Mouse (Mus musculus) adrenal gland, adult 2 months (tissue): ENCODE results near the gene Upf1. TPM values are rescaled to one million over a fixed set of nuclear protein-coding genes. Genes with fewer than 3 reads are reported as not detected.

Experiments
- DNase-seq: peaks from one replicate; pipeline ENCODE4 v3.0.0; 2021
- long read RNA-seq: library from polyadenylated mRNA; stranded (forward); transcript quantifications from one replicate; pipeline ENCODE4 v2.0.0, GENCODE M21; 2021
- polyA plus RNA-seq: library from polyadenylated mRNA; depleted of rRNA; stranded (reverse); fragments of >200 nt; gene quantifications from 2 replicates; pipeline ENCODE4 v1.2.3, GENCODE M21; 2012; rRNA removed
- total RNA-seq, 2 experiments: library from RNA; stranded (reverse); gene quantifications; 2 replicates each; pipeline ENCODE4 v1.2.3; 2021

Upf1 gene
- total RNA-seq: 10 to 100 TPM; 60.0 to 60.5 TPM
- 45.1 and 53.3 TPM in 2 replicates for polyA plus RNA-seq
- long read RNA-seq, full-length matches to known transcripts: 38 of 54 reads
- long read RNA-seq, partial matches to known transcripts: 6 of 54 reads
- long read RNA-seq, other reads (novel, unspliced or antisense): 10 of 54 reads

DNA sequence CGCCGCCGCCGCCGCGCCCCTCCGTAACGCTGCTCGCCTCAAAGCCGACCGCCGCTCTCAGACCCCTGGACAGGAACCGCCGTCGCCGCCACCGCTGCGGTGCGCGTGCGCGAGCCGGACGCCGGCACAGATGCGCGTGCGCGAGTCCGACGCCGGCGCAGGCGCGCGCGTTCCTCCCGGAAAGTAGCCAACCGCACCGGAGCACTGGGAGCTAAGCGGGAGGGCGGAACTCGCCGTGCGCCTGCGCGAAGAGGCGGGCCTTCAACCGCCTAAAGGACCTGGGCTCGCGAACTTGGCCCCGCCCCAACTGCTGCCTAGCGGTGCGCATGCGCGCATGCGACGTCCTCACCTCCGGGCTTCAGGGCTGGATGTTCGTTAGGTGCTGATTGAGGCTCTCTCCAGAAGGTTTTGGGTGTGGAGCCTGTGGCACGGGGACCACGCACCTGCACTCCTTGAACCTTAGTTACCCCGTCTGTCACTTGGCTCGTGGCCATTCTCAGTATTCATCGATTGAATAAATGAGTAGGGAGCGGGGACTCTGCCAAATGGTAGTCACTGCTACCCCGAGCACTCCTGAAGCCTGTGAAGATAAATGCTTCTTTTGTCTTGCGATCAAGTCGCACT, at the start of gene Upf1:
Gene Upf1 (minus strand): TSS at position 85 of the 624 bp plus-strand sequence.
- peak; percentile 99 for DNase-seq

DNA sequence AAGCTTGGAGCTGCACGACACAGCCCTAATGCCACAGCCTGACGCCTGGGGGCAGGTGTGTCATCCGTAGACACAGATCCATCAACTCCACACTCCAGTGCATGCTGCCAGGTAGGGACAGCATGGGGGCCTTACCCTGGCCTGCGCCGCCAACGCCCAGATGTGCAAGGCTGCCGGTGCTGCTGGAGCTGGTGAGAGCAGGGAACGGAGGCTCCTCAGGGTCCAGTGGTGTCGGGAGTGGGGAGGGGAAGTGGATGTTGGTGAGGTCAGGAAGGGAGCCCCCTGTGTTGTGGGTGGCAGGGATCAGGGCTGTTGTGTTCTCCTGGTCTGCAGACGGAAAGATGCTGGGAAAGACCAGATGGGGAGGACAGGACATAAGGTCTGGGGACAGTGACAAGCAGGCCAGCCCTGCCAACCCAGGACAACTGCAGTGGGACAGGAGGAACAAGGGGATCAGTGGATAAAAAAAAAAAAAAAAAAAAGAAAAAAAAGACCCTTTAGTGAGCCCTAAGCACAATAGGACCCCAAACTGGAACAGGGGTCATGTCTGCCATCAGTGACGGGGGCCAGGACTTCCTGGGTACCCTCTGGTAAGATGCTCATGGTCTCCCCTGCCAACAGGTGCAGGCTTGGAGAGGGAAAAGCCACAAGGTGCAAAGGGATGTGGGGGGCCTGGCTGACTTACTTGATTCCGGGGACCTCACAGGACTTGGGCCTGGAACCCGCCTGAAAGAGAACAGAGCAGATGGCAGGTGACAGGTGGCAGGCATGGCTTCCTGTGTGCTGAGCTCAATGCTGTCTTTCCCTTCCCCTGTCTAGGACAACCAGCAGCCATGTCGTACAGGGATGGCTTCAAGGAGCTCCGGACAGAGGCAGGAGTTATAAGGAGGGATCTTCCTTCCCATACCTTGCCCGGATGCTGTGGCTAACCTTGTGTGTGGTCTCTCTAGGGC, 44.8 kb upstream of the Upf1 start:
- no peak for DNase-seq

DNA sequence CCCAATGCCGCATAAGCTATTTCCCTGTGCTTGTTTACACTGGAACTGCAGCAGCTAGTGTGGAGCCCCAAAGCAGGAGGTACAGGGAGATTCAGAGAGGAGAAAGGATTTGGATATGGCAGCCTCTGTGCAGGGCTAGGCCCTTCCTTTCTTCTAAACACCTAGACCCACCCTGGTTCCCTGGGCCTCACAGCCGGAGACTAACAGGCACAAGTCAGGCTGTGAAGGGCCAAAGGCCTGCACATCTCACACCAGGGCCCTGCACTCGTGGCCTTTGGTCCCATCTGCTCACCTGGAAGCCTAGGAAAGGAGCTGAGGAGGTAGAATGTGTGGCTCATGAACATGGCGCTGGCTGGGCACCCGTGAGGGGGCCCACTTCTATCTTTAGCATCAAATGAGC, 43.1 kb upstream of the Upf1 start:
- DNase-seq: no peak

DNA sequence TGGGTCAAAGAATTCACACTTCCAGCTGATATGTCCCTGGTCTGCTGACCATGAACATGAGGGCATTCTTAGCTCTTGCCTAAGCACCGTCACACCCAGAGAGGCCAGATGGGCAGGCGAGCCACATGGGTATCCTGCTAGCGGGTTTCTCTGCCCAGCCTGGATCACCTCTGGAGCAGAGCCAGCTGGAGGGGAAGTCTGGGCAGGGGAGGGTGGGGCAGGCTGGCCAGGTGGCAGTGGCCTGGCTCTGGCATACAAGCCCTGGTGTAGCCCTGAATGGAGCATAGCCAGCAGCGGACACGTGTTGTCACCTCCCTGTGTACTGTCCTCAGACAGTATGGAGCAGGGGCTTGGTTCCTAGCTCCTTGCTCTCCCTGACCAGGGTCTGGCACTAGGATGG, 42.6 kb upstream of the Upf1 start:
- DNase-seq: peak; percentile 38

DNA sequence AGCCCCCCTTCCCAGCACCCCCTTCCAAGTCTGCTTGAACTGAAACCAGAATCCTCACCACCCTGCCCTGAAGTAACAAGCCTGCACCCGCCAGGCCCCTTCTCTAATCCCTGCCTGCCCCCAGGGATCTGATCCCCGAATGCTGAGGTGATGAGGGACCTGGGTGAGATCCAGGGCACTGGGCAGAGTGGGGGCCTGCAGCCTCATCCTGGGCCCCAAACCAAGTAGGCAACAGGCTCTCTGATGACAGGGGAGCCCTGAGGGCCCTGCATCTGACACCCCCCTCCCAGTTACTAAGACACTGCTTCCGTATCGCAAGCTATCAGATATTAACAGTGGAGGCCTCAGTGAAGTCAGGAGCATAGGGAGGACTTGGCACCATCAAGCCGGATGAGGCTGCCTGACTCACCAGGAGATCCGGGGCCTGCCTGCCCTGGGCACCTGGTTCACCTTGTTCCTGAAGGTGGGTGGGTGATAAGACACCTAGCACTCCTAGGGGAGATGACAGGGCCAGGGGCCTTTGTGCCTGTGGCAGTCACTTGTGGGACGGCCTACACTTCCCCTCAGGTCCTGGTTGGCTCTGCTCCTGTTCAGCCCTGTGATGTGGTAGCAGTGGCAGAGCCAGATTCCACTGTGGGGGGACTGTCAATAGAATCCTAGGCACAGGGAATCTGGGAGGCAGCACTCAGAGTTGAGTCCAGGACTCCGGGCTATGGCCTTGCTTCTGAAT, 41.4 kb upstream of the Upf1 start:
- no peak for DNase-seq

DNA sequence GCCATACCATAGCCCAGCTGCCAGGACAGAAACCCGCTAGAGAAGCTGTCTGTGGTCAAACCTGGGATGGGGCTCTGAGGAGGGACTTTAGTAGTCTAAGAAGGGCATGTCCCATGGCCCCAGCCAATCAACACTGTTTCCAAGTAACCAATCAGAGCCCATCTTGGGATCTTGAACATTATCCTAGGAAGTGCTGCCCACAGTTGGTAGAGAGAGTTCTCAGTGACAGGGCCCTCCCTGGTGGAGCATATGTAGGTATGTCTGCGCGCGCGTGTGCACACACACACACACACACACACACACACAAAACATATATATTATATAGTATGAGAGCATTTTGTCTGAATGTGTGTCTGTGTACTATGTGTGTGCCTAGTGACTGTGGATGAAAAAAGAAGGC, 40.0 kb upstream of the Upf1 start:
- DNase-seq: no peak

DNA sequence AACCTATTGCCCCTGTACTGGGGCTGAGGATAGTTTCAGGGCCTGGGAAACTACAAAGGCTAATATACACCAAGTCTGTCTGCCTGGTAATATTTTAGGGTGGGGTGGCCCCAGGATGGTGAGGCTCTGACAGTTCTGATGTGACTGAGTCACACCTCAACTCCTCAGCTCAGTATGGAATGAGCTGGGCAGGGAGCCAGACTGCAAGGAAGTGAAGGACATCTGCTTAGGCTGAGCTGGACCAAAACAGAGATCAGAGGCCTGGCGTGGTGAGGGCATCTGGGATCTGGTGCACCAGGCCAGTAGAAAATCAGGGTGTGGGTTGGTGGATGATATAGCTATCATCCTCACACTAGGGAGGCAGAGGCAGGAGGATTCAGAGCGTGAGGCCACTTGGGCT, 36.6 kb upstream of the Upf1 start:
- peak; percentile 40 for DNase-seq

DNA sequence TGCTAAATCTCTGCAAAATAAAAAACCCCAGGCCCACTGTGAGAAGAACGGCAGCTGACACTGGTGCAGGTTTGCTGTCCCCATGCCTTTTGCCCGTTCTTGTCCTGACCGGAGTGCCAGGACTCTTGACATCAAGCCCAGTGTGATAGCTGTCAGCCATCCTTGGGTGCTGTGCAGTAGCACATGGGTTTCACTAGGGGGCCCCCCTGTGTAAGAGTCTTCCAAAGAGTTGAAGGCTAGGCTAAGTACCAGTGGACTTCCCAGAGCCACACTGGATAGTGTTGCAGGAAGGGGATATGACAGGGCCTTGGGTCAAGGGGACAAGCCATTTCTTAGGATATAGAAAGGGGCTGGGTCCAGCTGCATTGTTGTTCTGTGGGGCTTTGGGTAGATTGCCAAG, 30.2 kb upstream of the Upf1 start:
- DNase-seq: peak; percentile 80

DNA sequence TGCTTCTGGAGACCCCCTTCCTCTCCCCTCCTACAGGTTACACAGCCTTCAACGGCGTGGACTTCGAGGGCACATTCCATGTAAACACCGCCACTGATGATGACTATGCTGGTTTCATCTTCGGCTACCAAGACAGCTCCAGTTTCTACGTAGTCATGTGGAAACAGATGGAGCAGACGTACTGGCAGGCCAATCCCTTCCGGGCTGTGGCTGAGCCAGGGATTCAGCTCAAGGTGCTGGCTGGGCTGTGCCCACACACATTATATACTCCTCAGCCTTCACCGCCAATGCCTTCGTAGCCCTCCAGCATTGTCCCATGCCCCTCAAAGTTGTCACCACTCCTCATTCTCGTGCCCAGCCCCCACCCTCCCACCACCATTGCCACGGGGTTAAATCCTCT, 27.0 kb upstream of the Upf1 start:
- no peak for DNase-seq

DNA sequence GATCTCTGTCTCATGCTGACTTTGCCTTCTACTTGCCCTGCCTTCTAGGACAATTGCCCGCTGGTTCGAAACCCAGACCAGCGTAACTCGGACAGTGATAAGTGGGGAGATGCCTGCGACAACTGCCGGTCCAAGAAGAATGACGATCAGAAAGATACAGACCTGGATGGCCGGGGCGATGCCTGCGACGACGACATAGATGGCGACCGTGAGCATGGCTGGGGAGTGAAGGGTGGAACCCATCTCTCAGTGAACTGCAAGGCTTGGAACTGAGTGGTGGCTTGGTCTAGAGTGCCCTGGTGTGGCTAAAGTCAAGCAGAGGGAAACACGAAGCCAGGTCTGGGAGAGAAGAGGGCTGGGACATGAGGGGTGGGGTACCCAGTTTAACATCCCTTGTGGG, 24.0 kb upstream of the Upf1 start:
- no peak for DNase-seq

DNA sequence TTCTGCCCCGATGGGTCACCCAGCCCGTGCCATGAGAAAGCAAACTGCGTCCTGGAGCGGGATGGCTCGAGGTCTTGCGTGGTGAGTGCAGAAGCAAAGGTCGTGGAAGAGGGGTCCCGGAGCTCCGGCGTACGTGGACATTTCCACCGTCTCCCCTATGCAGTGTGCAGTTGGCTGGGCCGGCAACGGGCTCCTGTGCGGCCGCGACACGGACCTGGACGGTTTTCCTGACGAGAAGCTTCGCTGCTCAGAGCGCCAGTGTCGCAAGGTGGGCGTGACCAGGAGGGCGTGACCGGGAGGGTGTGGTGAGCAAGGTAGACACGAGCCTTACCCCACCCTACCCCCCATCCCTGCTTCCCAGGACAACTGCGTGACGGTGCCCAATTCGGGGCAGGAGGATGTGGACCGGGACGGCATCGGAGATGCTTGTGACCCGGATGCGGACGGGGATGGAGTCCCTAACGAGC, 23.2 kb upstream of the Upf1 start:
- no peak for DNase-seq

DNA sequence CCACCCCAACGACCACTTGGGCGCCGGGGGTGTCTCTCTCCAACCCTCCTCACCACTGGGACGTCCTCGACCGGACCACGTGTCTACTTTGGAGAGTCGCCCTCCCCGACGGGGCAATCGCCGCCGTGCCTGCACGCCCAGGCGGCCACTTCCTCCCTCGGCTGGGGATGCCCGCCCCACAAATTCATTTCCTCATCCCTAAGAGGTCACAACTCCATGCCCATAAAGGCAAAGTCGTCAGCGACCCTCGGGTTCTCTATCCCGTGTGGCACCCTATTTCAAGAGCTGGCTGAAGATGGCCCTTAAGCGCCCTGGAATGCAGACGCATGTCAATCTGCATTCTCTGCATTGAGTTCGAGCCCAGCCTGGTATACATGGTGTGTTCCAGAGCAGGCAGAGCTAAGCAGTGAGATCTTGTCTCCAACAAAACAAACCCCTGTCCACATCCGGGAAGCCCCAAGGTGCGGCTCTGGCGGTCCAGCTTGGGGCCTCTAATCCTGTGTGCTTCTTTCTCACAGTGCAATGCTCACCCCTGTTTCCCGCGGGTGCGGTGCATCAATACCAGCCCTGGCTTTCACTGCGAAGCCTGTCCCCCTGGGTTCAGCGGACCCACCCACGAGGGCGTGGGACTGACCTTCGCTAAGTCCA, 22.3 kb upstream of the Upf1 start:
- DNase-seq: peak; percentile 21

DNA sequence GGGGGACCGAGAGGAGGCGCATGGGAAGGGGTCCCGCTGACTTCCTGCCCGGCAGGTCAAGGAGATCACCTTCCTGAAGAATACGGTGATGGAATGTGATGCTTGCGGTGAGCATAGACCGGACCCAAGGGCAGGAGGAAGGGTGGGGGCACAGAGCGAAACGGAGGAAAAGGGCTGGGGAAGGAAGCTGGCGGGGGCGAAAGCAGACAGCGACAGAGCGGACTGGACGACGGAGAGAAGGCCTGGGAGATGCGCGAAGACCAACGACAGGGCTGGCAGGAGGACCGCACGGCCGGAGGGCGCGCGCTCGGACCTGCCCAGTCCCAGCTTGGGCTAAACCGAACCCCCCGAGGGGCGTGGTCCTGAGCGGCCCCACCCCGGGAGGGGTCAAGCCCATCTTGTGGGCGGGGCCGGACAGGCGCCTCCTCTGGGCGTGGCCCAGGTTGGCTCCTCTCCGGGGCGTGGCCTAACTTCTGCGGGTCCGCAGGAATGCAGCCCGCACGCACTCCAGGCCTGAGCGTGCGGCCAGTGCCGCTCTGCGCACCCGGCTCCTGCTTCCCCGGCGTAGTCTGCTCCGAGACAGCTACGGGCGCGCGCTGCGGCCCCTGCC, 21.3 kb upstream of the Upf1 start:
- peak; percentile 88 for DNase-seq

DNA sequence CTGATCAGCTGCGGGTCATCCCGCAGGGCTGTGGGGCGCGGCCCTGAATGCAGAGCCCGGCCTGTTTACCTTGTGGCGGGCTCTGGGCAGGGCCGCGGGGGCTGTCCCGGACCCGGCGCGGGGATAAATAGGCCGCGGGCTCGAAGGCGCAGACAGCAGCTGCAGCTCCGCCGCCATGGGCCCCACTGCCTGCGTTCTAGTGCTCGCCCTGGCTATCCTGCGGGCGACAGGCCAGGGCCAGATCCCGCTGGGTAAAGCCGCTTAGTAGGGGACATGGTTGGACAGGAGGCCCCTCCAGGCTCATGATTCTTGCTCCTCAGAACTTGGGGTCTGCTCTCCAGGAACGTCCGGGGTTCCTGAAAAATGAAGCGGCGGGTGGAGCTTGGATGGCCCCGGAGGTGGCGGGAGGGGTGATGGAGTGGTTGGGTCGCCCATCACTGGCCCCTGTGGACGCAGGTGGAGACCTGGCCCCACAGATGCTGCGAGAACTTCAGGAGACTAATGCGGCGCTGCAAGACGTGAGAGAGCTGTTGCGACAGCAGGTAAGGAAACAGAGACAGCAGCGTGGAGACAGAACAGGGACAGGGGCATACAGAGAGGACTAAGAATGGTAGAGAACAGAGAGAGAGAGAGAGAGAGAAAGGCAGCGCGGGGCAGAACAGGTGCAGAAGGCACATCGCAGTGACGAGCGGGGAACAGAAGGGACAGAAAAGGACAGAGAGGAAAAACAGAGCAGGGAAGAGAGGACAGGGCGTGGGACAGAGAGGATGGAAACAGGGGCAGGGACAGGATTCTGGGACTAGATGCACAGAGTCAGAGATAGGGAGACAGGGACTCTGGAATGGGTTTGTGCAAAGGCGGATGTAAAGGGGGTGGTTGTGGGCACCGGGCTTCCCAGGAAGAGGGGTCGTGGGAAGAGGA, 20.6 kb upstream of the Upf1 start, which contains the start of gene Comp:
Gene Comp (plus strand): TSS at position 162 of the 921 bp plus-strand sequence.
- no peak for DNase-seq

DNA sequence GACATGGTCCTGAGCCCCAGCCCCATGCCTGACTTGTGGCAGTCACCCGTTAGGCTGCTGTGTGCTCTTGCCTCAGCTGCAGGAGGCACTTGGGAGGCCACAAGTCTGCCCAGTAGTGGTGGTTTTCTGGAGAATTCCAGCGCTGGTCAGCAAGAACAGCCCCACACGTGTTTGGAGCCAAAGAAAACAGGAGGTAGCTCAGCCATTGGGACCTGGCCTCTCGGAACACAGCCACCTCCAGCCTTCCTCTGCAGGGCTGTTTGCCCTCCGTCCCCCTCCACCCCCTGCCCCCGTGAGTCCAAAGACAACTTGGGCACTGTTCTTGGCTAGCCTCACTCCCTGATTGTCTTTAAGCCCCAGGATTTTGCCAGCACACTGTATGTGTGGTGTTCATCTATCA, 18.9 kb upstream of the Upf1 start:
- no peak for DNase-seq

DNA sequence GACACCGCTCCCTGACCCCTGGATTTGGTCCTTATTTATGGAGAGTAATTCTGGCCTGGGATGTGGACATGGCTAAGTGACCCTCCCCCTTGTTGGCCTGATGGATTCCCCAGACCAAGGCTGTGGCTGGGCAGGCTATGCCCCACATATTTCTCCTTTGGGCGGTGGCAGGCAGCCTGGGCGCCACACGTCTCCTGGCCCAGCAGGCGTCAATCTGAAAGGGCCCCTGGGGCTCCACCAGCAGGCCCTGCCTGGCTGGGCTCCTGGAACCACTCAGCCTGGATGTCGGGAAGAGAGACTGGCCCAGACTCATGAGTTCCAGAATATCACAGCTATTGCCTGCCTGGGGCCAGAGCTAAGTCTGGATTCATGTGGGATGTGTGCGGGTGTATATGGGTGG, 17.4 kb upstream of the Upf1 start:
- no peak for DNase-seq

DNA sequence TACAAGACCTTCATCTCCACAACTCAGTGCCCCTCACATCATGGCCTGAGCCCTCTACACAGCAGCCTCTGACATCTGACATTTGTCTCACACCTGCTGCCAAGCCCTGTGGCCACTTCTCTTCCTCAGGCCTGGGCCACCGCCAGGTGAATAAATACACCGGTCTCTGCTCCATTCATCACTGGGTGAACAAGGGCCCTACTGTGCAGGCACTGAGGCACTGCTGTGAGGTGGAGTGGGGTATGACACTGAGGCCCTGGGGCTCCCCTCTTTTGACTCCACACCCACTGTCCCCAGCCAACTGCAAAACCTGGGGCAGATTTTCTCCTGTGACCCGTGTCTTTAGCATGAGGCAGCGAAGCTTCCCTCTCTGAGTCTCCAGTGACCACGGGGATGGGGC, 13.5 kb upstream of the Upf1 start:
- no peak for DNase-seq

DNA sequence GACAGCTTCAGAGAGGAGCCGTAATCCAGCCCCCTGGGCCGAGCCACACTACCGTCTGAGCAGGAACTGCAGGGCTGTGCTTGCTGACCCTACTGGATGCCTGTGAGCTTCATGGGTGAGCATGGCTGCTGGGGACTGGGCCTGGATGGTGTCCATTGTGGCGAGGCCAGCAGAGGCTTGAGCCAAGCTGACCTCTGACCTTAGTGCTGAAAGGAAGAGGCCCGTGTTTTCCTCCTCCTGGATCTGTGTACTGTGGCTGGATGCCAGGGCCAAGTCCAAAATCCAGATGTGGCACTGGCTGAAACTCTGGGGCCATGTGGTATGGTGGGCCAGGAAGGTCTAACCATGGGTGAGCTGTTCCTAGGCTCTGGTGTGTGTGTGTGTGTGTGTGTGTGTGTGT, 11.0 kb upstream of the Upf1 start:
- DNase-seq: peak; percentile 52

DNA sequence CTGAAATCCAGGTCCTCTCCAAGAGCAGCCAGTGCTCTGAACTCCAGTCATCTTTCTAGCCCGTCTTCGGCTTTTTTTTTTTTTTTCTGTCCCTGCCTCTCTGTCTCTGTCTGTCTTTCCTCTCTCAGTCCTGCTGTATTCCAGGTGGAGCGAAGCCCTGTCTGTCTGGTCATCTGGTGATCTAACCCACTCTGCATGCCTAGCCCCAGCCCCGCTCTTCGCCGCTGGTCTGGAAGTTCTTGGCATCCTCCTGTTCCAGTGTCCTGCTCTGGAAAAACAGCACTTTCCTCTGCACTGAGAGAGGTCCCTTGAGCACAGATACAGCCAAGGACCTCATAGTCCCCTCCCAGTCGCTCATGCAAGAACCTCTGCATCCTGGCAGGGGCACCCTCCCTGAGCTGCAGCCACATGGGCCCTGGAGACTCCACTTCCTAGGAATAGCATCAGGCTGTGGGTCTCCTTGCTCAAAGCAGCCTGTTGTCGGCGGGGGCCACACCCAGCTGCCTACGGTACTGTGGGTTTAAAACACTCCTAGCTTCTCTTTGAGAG, 8.5 kb upstream of the Upf1 start:
- no peak for DNase-seq

DNA sequence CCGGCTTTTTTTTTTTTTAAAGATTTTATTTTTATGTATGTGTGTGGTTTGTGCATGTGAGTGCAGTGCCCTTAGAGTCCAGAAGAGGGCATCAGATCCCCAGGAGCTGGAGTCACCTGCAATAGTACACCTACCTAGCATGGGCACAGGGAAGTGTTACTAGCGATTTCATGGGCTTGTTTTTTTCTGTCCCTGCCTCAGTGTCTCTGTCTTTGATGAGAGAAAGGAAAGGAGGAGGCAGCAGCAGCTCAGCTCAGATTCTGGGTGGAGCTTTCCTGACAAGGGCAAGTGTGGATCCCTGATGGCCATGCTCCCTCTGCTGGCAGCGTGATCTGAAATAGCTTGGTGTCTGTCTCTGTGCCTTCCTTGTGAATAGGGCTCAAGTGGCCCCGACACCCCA, 7.7 kb upstream of the Upf1 start:
- DNase-seq: no peak
